Mouse (Mus musculus): ENCODE results near the gene Rgs10. TPM values are rescaled to one million over a fixed set of nuclear protein-coding genes. Genes with fewer than 3 reads are reported as not detected.

Rgs10 gene
- total and polyA plus RNA-seq, 3 experiments: 5.4 to 7.4 (median 6.5) TPM

- H3K9me3 ChIP-seq (replicated peaks; ENCODE audit: low read length): no peaks in the 10 kb centered on the region
- peak; percentile 13 for DNase-seq (ENCODE audit: extremely low read depth)
- in situ Hi-C loops (cut with MboI; ENCODE audit: low pct_ligation_motif_present, low pct_unique_long_range_greater_than_20kb, low sequenced_read_pairs): loop anchor here (5.0 to 10.0 kb wide), 2 partner anchors 83 to 245 kb away; no protein-coding TSS in a partner anchor
- H3K27me3 ChIP-seq (replicated peaks): no peaks in the 10 kb centered on the region
- no peak overlapping the region for H3K27ac ChIP-seq (ENCODE audit: insufficient read depth, low read depth)
- peaks cover 0 to 4% of the 10 kb centered on the region in 2 experiments for H3K36me3 ChIP-seq (replicated peaks in 1 of 2; ENCODE audit: control insufficient read depth in 1 of 2, insufficient read depth in 1 of 2, low read length in 1 of 2)
- peak overlapping the region; percentile 73; the same call in 1 of the 2 replicates for H3K9ac ChIP-seq (ENCODE audit: insufficient read depth, low read depth)
- H3K79me2 ChIP-seq (replicated peaks; ENCODE audit: control insufficient read depth, extremely low read depth, insufficient read depth, poor library complexity, severe bottlenecking): peaks cover 34% of the 10 kb centered on the region
- peaks cover 6 to 37% of the 10 kb centered on the region in 2 experiments; a peak in 3 of 4 replicates for H3K4me1 ChIP-seq (ENCODE audit: control insufficient read depth in 1 of 2, insufficient read depth in 2 of 2)
- TF ChIP-seq CHD2 (IDR thresholded peaks at IDR 0.05; ENCODE audit: low read length) (no peak), JUND (conservative IDR thresholded peaks at IDR 0.05; ENCODE audit: low read depth, low read length) (no peak), NRF1 (IDR thresholded peaks at IDR 0.05; ENCODE audit: low read depth, low read length) (no peak)
- peak overlapping the region; percentile 73 to 86 (median 78) for H3K4me3 ChIP-seq (replicated peaks in 1 of 3; ENCODE audit: low read depth in 2 of 3, low read length in 2 of 3, poor library complexity in 1 of 3)
- peak overlapping the region; percentile 76 for H3K4me2 ChIP-seq (ENCODE audit: insufficient read depth, low read depth, poor library complexity, severe bottlenecking)
- dilution Hi-C loops (cut with MboI; ENCODE audit: extremely low pct_ligation_motif_present, extremely low pct_unique_long_range_greater_than_20kb, low sequenced_read_pairs): no loop called here
Measured at GRCm38 (mm10) chr7:128459791-128460130, 41.2 kb upstream of the Rgs10 start.

- no peak for TF ChIP-seq ZMIZ1 (IDR thresholded peaks at IDR 0.05; ENCODE audit: low read depth, low read length)
- no peak for TF ChIP-seq SMC3 (IDR thresholded peaks at IDR 0.05; ENCODE audit: low read depth, low read length)
- no peak for TF ChIP-seq PAX5 (IDR thresholded peaks at IDR 0.05; ENCODE audit: low read length)
- no peak for TF ChIP-seq NRF1 (IDR thresholded peaks at IDR 0.05; ENCODE audit: low read depth, low read length)
- TF ChIP-seq UBTF (IDR thresholded peaks at IDR 0.05; ENCODE audit: low read depth, low read length): no peak
- no peak for TF ChIP-seq POLR2A (IDR thresholded peaks at IDR 0.05; ENCODE audit: low read depth, low read length)
- no peak overlapping the region for H3K4me2 ChIP-seq (ENCODE audit: insufficient read depth, low read depth, poor library complexity, severe bottlenecking)
- H3K4me1 ChIP-seq (ENCODE audit: control insufficient read depth in 1 of 2, insufficient read depth in 2 of 2): peaks cover 6 to 37% of the 10 kb centered on the region in 2 experiments; a peak in 3 of 4 replicates
- DNase-seq (ENCODE audit: extremely low read depth): no peak
- no peaks in the 10 kb centered on the region for H3K9me3 ChIP-seq (replicated peaks; ENCODE audit: low read length)
- H3K27ac ChIP-seq (ENCODE audit: insufficient read depth, low read depth): no peak overlapping the region
- peaks cover 12 to 22% of the 10 kb centered on the region in 2 experiments for H3K36me3 ChIP-seq (replicated peaks in 1 of 2; ENCODE audit: control insufficient read depth in 1 of 2, insufficient read depth in 1 of 2, low read length in 1 of 2)
- no peak overlapping the region for H3K9ac ChIP-seq (ENCODE audit: insufficient read depth, low read depth)
- H3K79me2 ChIP-seq (replicated peaks; ENCODE audit: control insufficient read depth, extremely low read depth, insufficient read depth, poor library complexity, severe bottlenecking): peaks cover 34% of the 10 kb centered on the region
- no peaks in the 10 kb centered on the region for H3K27me3 ChIP-seq (replicated peaks)
- dilution Hi-C loops (cut with MboI; ENCODE audit: extremely low pct_ligation_motif_present, extremely low pct_unique_long_range_greater_than_20kb, low sequenced_read_pairs) (no loop called here), in situ Hi-C loops (cut with MboI; ENCODE audit: low pct_ligation_motif_present, low pct_unique_long_range_greater_than_20kb, low sequenced_read_pairs) (no loop called here)
- H3K4me3 ChIP-seq (replicated peaks in 1 of 3; ENCODE audit: low read depth in 2 of 3, low read length in 2 of 3, poor library complexity in 1 of 3): no peak overlapping the region
Measured at GRCm38 (mm10) chr7:128458011-128458410, 39.5 kb upstream of the Rgs10 start.

GRCm38 (mm10) chr7:128452731-128453130 is 34.2 kb upstream of the Rgs10 start:
- TF ChIP-seq EP300 (IDR thresholded peaks at IDR 0.05; ENCODE audit: low read length) (no peak), RCOR1 (conservative IDR thresholded peaks at IDR 0.05; ENCODE audit: low read depth, low read length) (no peak), UBTF (IDR thresholded peaks at IDR 0.05; ENCODE audit: low read depth, low read length) (no peak), IRF4 (IDR thresholded peaks at IDR 0.05; ENCODE audit: low read depth, low read length) (no peak), USF1 (IDR thresholded peaks at IDR 0.05; ENCODE audit: low read depth, low read length) (no peak), ZC3H11A (IDR thresholded peaks at IDR 0.05; ENCODE audit: low read depth, low read length) (no peak), NRF1 (IDR thresholded peaks at IDR 0.05; ENCODE audit: low read depth, low read length) (no peak), CTCF (conservative IDR thresholded peaks at IDR 0.05 in 1 of 2, IDR thresholded peaks at IDR 0.05 in 1 of 2; ENCODE audit: low read depth in 2 of 2, low read length in 2 of 2) (no peak), GABPA (IDR thresholded peaks at IDR 0.05; ENCODE audit: insufficient replicate concordance, low read depth, low read length) (no peak)
- Histone ChIP-seq H3K9me3 (replicated peaks; ENCODE audit: low read length) (no peaks in the 10 kb centered on the region), H3K27ac (ENCODE audit: insufficient read depth, low read depth) (no peak overlapping the region), H3K36me3 (replicated peaks in 1 of 2; ENCODE audit: control insufficient read depth in 1 of 2, insufficient read depth in 1 of 2, low read length in 1 of 2) (peaks cover 33 to 66% of the 10 kb centered on the region in 2 experiments), H3K27me3 (replicated peaks) (no peaks in the 10 kb centered on the region), H3K4me2 (ENCODE audit: insufficient read depth, low read depth, poor library complexity, severe bottlenecking) (no peak overlapping the region), H3K4me3 (replicated peaks in 1 of 3; ENCODE audit: low read depth in 2 of 3, low read length in 2 of 3, poor library complexity in 1 of 3) (no peak overlapping the region), H3K79me2 (replicated peaks; ENCODE audit: control insufficient read depth, extremely low read depth, insufficient read depth, poor library complexity, severe bottlenecking) (peaks cover 21% of the 10 kb centered on the region), H3K4me1 (ENCODE audit: control insufficient read depth in 1 of 2, insufficient read depth in 2 of 2) (peaks cover 2 to 17% of the 10 kb centered on the region in 2 experiments; a peak in 3 of 4 replicates), H3K9ac (ENCODE audit: insufficient read depth, low read depth) (no peak overlapping the region)
- dilution Hi-C loops (cut with MboI; ENCODE audit: extremely low pct_ligation_motif_present, extremely low pct_unique_long_range_greater_than_20kb, low sequenced_read_pairs) (no loop called here), in situ Hi-C loops (cut with MboI; ENCODE audit: low pct_ligation_motif_present, low pct_unique_long_range_greater_than_20kb, low sequenced_read_pairs) (no loop called here)
- no peak for DNase-seq (ENCODE audit: extremely low read depth)

Data from CH12.LX (cell line).